Mouse (Mus musculus) lung, postnatal 0 days (tissue): ENCODE measurements around the gene Atxn7.

Experiments
- CTCF ChIP-seq: IDR thresholded peaks from 2 replicates; pipeline ENCODE4 v1.5.1; 2016; ENCODE audit warnings: antibody characterized with exemption, mild to moderate bottlenecking
- EP300 ChIP-seq: IDR thresholded peaks from 2 replicates; pipeline ENCODE4 v1.6.1; 2016; ENCODE audit warnings: antibody characterized with exemption, mild to moderate bottlenecking, control low read depth

DNA sequence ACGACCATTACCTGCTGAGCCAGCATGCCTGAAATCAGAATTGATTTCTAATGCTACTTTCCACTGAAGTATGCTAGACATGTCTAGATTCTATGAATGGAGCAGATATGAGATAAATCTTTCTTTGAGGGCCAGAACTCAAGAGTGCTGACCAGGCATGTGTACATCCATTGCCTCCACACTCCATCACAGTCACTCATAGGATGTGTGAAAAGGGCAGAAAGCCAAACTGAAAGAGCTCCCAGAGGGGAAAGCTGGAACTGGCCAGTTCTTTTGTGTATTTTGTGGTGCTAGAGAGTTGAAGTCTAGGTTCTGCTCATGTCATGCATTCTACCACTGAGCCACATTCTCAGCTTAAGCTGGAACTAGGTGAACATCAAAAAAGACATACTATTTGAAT is 16.3 kb downstream of the Atxn7 start:
- TF ChIP-seq CTCF (no peak; the same call in 1 of the 2 replicates), EP300 (no peak)
